Mouse (Mus musculus) cerebellum, adult 9-11 months (tissue): ENCODE results near the gene Lag3.
"Not testable (repeated sequence)": the region's sequence is repeated elsewhere in the genome, so short reads cannot be mapped to it uniquely, and the experiment has no call there.

Source experiments
- DNase-seq: peaks from one replicate; pipeline ENCODE4 v3.0.0; 2022

The Lag3 gene

GRCm38 (mm10) chr6:124900056-124900800, 11.3 kb downstream of the Lag3 start:
- peak; percentile 67 for DNase-seq

DNA sequence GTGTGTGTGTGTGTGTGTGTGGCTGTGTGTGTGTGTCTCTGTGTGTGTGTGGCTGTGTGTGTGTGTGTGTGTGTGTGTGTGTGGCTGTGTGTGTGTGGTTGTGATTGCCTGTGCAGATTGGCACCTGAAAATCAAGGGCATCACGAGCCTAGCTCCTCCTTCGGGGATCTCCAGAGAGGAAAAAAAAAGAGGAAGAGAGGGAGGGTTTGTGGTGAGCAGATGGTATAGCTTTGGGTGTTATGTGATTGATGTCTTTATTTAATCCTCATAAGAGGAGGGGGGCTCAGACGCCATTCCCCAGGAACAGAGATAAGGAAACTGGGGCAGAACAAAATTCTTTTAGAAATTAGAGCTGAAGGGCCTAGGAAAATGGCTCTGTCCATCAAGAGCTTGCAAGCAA, 13.1 kb downstream of the Lag3 start:
- no peak for DNase-seq

DNA sequence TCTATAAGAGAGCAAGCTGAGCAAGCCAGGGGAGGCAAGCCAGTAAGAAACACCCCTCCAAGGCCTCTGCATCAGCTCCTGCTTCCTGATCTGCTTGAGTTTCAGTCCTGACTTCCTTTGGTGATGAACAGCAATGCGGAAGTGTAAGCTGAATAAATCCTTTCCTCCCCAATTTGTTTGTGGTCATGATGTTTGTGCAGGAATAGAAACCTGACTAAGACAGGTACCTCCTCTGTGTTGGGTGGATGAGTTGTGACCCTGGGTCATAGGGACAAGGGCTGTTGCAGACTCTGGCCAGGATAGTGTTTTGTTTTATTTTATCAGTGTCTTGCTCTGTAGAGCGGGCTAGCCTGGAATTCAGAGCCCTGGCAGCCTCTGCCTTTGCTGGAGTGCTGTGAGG, 17.4 kb downstream of the Lag3 start:
- DNase-seq: not testable (repeated sequence)

DNA sequence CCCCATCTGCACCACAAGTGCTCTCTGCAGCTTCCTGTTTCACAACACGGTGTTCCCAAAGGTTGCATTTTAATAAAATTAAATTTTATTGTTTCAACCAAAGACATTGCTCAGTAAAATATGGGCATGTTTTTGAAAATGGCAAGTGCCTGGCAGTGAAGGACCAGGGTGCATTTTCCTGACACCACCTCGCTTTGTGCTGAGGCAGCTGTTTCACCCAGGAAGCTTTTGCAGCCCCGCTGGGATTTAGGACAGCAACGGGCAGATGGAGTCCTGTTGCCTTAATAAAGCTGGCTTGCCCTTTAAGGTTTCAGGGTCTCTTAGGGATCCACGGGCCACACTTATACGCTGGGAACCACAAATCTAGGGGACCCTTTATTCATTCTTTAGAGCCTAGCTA, 20.5 kb downstream of the Lag3 start:
- no peak for DNase-seq

- DNase-seq: no peak
These were observed 22.9 kb downstream of the Lag3 start for GRCm38 (mm10) chr6:124888555-124889125.

DNA sequence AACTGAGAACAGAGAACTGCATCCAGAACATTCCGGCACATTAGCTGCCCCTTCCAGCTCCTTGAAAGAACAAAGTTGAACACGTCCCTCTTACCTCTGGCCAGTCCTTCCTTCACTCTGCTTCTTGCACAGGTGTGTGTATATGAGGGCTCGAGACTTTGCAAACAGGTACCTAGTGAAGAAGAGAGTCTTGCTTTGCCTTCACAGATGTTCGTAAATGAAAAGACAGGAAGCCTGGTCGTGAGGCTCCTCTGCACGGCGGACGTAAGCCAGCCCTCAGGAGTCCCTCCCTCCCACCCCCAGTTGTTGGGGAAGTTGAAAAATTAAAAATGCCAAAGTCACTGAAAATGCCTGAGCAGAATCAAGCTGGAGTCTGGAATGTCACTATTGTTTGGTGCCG, 23.5 kb downstream of the Lag3 start, which contains the start of gene Cd4:
Cd4 (minus strand) TSS at position 236 of the 400 bp plus-strand sequence.
- DNase-seq: no peak

DNA sequence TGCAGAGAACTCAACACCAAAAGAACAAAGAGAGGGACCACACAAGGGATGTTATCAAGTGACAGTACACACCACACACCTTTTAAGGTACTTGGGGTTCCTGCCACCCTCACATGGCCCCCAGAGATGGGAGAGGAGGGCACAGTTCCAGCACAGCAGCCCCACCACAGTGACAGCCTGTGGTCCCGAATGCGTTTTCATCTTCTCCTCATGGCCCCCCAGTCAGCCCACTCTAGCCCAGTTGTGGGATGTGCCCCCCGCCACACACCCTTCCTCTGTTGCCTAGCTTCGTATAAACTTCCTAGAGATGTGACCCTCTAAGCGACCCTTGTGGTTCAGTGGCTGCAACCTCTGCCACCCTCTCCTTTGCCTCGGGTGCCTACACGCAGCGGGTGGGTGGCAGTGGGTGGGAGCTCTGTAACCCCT, 25.5 kb downstream of the Lag3 start:
- DNase-seq: peak; percentile 16

DNA sequence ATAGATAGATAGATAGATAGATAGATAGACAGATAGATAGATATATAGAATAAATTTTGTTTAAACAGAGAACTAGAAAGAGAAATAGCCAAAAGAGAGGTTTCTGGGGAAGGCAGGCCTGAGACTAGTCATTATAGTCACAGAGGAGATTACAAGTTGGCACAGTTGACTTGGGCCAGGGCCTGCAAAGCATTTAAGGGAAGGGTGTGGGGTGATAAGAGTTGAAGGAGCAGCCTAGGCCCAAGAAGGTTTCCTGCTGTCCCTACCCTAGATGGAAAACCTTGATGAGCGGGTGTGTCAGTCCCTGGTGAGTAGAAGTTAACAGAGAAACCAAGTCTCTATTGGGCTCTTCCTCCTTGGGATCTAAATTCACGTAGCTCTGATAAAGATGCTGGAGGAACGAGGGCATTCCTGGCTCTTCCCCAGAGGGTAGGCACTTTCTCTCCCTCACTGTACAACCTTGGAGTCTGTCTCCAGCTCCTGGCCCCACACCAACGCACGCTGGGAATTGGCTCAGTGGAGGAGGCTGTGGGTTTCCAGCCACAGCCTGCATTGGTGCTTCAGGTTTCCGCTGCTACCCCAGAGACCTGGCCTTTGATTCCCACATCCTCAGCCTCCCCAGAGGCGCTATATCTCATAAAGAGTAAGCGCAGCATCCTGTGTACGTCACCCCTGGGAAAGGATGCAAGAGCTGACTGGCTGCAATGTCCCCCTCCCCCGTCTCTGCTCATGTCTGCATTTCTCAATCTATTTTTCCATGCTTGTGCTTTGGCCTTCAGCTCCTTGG, 26.6 kb downstream of the Lag3 start:
- peak; percentile 86 for DNase-seq

GRCm38 (mm10) chr6:124883351-124883750, 28.2 kb downstream of the Lag3 start:
- DNase-seq: no peak

DNA sequence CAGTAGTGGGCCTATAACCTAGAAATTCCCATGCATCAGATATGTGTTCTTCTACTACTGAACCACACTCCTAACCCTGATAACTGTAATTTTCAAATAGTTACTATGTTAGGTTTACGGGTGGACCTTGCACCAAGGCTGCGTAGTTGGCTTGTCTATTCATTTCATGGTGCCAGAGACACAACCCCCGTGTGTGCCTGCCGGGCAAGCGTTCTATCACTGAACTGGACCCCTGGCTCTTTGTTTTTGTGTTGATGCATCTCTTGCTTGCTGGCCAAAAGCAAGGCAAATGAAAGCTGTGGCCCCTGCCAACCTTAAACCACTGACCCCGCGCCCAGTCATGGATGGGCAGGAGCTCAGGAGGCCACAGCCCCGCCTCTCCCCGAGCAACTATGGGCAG, 29.7 kb downstream of the Lag3 start:
- no peak for DNase-seq

- no peak for DNase-seq
These were observed 32.1 kb downstream of the Lag3 start for GRCm38 (mm10) chr6:124879390-124879789.

GRCm38 (mm10) chr6:124874348-124874747, 37.2 kb downstream of the Lag3 start:
- DNase-seq: no peak

GRCm38 (mm10) chr6:124866560-124866959, 44.9 kb downstream of the Lag3 start:
- peak; percentile 33 for DNase-seq

DNA sequence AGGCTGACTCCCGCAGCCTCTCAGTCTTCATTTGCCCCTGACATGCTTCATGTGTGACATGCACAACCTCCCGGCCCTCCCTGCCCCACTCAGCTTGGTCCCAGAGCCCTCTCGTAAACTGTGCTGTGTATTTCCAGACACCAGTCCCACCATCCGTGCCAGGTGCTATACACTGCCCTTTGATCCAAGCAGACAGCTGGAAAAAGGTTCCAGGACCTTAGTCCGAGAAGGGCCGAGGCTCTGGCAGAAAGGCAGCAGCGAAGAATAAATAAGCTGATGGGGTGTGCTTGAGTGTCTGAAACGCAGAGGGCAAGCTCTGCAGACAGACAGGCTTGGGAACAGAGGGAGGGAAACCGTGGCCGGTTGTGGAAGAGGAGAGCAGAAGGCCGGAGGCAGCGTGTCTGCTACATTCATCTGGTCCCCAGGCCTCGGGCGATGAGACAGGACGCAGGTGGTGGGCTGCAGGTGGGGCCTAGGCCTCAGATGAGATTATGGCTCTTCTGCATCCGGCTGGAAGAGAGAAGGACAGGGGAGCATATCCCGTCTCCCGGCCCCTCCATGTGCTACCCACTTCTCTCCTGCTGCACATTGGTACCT, 45.6 kb downstream of the Lag3 start:
- DNase-seq: peak; percentile 42

DNA sequence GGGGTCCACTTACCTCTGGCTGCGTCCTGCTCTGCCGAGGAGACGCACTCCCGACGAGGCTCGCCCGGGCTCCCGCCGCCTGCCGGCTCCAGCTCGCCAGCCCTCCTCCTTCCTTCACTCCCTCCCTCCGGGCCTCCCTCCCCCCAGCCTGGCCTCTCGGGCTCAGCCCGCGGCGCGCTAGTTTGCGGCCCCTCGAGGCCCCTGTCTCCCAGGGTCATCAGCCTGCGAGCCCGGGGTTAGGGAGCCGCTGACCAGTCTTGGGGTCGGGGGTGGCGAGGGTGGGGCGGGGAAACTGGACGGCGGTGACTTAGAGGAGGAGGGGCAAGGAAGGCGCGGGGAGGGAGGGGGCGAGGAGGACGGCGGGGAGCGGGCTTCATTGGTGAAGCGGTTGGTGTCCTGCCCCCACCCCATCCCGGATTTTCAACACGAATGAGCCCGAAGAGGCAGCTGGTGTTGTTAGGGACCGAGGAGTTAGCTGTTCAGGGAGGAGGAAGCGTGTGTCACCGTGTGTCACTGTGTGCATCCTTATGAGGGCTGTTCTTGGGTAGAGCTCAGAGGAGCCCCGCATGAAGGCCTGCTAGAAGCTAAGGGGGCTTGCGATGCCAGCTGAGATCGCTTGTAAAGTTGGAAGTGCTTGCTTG, 47.7 kb downstream of the Lag3 start, which contains the start of gene Gpr162:
Gpr162 (minus strand) TSS at position 326 of the 641 bp plus-strand sequence.
- DNase-seq: peak; percentile 85

GRCm38 (mm10) chr6:124863125-124863657, 48.3 kb downstream of the Lag3 start:
- DNase-seq: no peak

DNA sequence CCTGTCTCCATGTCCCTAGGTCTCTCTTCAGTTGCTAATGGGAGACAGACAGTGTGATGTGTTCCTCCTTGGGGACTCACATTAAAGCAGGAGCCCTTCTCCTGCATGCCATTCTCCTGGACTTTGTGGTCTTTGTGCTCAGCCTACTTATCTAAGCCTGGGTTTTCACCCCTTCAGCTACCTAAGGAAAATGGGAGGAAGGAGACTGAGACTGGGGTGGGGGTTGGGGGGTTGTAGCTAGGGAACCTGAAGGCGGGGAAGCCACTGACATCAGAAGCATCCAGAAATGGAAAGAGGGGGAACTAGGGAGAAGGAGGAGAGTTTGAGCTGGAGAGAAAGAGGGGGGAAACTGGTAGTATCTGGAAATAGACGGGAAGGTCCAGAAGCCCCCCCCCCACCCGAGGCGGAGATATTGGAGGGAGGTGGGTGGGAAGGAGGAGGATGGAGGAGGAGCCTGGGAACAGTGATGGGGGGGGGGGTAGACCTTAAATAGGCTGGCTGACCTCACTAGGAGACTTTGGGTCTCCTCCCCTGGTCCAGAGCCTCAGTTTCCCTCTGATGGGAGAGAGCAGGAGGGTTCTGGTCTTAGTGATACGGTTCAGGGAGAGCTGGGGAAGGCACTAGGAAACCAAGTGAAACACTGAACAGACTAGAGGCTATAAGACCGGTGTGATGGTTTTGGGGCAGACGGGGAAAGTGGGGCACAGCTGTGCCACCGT, 48.9 kb downstream of the Lag3 start:
- peak; percentile 44 for DNase-seq

DNA sequence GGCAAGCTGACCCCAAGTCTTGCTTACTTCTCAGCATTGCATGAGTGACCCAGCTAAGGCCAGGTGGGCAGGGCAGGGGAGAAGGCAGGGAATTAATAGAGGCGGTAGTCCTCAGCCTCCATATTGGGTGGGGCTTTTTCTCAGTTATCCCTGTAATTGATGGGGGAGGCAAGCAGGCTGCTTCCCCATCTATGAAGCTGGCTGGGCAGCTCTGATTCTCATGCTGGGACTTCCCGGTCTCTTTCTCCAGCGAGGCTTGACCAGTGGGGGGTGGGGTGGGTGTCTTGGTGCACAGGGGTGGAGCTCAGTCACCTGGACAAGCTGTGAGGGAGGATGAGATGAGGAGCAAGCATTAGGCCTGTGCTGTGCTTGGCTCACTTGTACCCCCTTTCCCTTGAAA, 49.7 kb downstream of the Lag3 start:
- DNase-seq: peak; percentile 60

- DNase-seq: peak; percentile 64
These were observed 50.2 kb downstream of the Lag3 start for GRCm38 (mm10) chr6:124861266-124861665.

DNA sequence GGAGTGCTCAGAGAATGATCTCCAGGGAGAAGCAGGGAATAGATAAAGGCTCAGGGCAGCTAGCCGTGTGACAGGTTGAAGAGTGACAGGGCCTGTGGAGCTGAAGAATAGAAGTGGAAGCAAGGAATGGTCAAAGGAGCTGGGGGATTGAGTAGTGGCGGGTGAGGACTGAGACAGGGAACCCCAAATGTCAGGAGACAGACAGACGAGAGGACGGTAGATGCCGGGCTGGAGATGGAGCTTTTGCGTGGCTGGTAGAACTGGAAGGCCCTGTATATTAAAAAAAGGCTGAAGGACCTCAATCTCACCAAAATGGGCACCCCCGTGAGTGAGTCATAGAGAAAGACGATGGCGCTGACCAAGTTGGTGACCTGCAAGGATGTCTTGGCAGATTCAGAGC, 51.0 kb downstream of the Lag3 start:
- DNase-seq: peak; percentile 55

- peak; percentile 91 for DNase-seq
These were observed 51.8 kb downstream of the Lag3 start for GRCm38 (mm10) chr6:124859725-124860124.
